Mouse (Mus musculus) embryonic stem cell, embryonic (primary cell): ENCODE measurements around the gene Becn1.

Source experiments
- CTCF ChIA-PET, 4 experiments: fragments of 300-600 bp in 2 of 4; fragments of 350-600 bp in 2 of 4; sonication (Branson Sonifier 250); formaldehyde crosslinking; loops; one replicate each; lab custom pipeline; 2022; ENCODE audit warnings: inconsistent platforms in 2 of 4; lab: Charles Lee
- POLR2A ChIA-PET, 4 experiments: fragments of 300-600 bp in 2 of 4; fragments of 350-600 bp in 2 of 4; sonication (Branson Sonifier 250); formaldehyde crosslinking; loops; one replicate each; lab custom pipeline; 2022; ENCODE audit warnings: antibody characterized with exemption in 4 of 4, inconsistent platforms in 1 of 4; lab: Charles Lee

Becn1 gene

GRCm38 (mm10) chr11:101265906-101266305 lies 36.2 kb downstream of the Becn1 start:
- ChIA-PET POLR2A (interaction anchor here in 2 of 4 experiments (1.1 to 1.5 kb wide), 3 partner anchors 12 to 36 kb away, joined by 3 to 4 read pairs (median 3); partner anchors contain the start of genes Becn1 (in 1 of the 2), Cntd1 (in 1 of the 2) and Coa3 (in 1 of the 2)), CTCF (interaction anchor here in 1 of 4 experiments (0.8 kb wide), 1 partner anchor 20 kb away, joined by 3 read pairs; the partner anchor contains the start of gene Ramp2)

DNA sequence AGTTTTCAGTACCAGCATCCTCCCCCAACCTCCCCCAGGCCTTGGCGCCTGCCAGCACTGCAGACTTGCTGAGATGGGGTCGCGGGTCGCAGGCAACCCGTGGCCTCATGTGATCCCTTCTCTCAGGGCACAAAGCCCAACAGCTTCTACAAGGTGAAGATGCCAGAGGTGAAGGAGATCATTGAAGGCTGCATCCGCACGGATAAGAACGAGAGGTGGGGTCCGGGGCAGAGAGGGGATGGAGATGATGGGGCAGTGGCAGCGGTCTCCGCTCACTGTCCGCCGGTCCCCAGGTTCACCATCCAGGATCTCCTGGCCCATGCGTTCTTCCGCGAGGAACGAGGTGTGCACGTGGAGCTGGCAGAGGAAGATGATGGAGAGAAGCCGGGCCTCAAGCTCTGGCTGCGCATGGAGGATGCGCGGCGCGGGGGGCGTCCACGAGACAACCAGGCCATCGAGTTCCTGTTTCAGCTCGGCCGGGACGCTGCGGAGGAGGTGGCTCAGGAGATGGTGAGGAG lies 37.1 kb downstream of the Becn1 start:
- POLR2A ChIA-PET = interaction anchor here in 2 of 4 experiments (0.8 to 1.2 kb wide), 3 partner anchors 9 to 14 kb away, joined by 3 read pairs; partner anchors contain the start of genes Cntd1 (in 1 of the 2) and Coa3 (in 1 of the 2)
- CTCF ChIA-PET = no interaction called here

- CTCF ChIA-PET = no interaction called here
- POLR2A ChIA-PET = interaction anchor here in 1 of 4 experiments (1.2 kb wide), 1 partner anchor 10 kb away, joined by 3 read pairs; no protein-coding TSS in a partner anchor
Measured at GRCm38 (mm10) chr11:101263989-101264280, 38.2 kb downstream of the Becn1 start.

GRCm38 (mm10) chr11:101263138-101263988 lies 38.7 kb downstream of the Becn1 start:
- ChIA-PET CTCF (interaction anchor here in 1 of 4 experiments (0.7 kb wide), 1 partner anchor 82 kb away, joined by 6 read pairs; no protein-coding TSS in a partner anchor), POLR2A (no interaction called here)

- ChIA-PET CTCF (interaction anchor here in 2 of 4 experiments (0.7 to 1.3 kb wide), 2 partner anchors 81 to 86 kb away, joined by 3 to 6 read pairs; no protein-coding TSS in a partner anchor), POLR2A (interaction anchor here in 3 of 4 experiments (0.6 to 5.6 kb wide), 15 partner anchors 8 to 907 kb away, joined by 3 to 45 read pairs (median 5); partner anchors contain the start of genes Cntd1 (in 2 of the 3), Coa3 (in 2 of the 3), Rpl27 (in 2 of the 3) and Vps25 (in 2 of the 3))
Measured at GRCm38 (mm10) chr11:101262272-101262967, 39.7 kb downstream of the Becn1 start.

GRCm38 (mm10) chr11:101260826-101261380 lies 41.2 kb downstream of the Becn1 start:
- ChIA-PET CTCF (interaction anchor here (0.6 to 2.4 kb wide), 13 partner anchors 11 to 203 kb away, joined by 3 to 19 read pairs (median 4); partner anchors contain the start of genes Becn1 (in 3 of the 4), Psmc3ip (in 1 of the 4), Ramp2 (in 1 of the 4) and Rpl27 (in 1 of the 4)), POLR2A (interaction anchor here in 3 of 4 experiments (0.6 to 5.6 kb wide), 40 partner anchors 8 to 941 kb away, joined by 3 to 45 read pairs (median 5); partner anchors contain the start of genes Cntd1 (in 3 of the 3), Coa3 (in 3 of the 3), Becn1 (in 2 of the 3) and Gm27029 (in 2 of the 3))

GRCm38 (mm10) chr11:101259948-101260825 lies 41.9 kb downstream of the Becn1 start, which contains the start of gene Wnk4:
TSS of gene Wnk4 (plus strand) at chr11:101260567.
- ChIA-PET POLR2A (interaction anchor here (0.5 to 5.6 kb wide), 62 partner anchors 7 to 1344 kb away, joined by 3 to 45 read pairs (median 4); partner anchors contain the start of genes Becn1 (in 3 of the 4), Cntd1 (in 3 of the 4), Coa3 (in 3 of the 4) and Rpl27 (in 3 of the 4)), CTCF (interaction anchor here (0.6 to 2.4 kb wide), 23 partner anchors 8 to 682 kb away, joined by 3 to 19 read pairs (median 3); partner anchors contain the start of genes Becn1 (in 3 of the 4), Cntd1 (in 1 of the 4), Coa3 (in 1 of the 4) and Psmc3ip (in 1 of the 4))

DNA sequence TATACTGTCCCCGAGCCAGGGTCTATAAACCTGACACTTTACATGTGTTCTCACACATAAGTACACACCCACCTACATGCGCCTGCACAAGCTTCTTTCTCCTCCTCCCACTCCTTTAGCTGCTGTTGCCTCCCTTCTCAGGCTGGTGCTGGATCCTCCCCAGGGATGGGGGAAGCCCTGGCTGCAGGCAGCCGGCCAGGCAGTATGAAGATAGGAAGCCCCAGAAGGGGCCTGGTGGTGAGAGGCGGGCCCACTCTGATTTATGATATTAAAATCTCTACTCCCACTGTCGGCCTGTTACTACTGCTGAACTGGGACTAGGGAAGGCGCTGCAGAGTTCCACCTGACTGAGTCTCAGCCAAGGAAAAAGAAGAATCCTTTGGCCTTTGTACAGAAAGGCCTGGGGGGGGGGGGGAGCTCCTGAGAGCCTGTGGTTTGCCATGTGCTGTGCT lies 42.8 kb downstream of the Becn1 start:
- ChIA-PET POLR2A (interaction anchor here in 3 of 4 experiments (0.6 to 5.6 kb wide), 31 partner anchors 8 to 1026 kb away, joined by 3 to 45 read pairs (median 5); partner anchors contain the start of genes Cntd1 (in 3 of the 3), Coa3 (in 3 of the 3), Becn1 (in 2 of the 3) and Gm27029 (in 2 of the 3)), CTCF (interaction anchor here in 3 of 4 experiments (0.6 to 2.4 kb wide), 13 partner anchors 8 to 682 kb away, joined by 3 to 19 read pairs (median 4); partner anchors contain the start of genes Becn1 (in 1 of the 3), Cntd1 (in 1 of the 3) and Coa3 (in 1 of the 3))

- ChIA-PET CTCF (interaction anchor here in 2 of 4 experiments (0.7 to 1.2 kb wide), 3 partner anchors 46 to 79 kb away, joined by 3 to 4 read pairs (median 3); partner anchors contain the start of gene Becn1 (in 1 of the 2)), POLR2A (interaction anchor here in 1 of 4 experiments (0.8 kb wide), 1 partner anchor 755 kb away, joined by 3 read pairs; no protein-coding TSS in a partner anchor)
Measured at GRCm38 (mm10) chr11:101255826-101256775, 46.0 kb downstream of the Becn1 start.

- CTCF ChIA-PET = interaction anchor here in 3 of 4 experiments (0.6 to 2.8 kb wide), 6 partner anchors 48 to 950 kb away, joined by 3 to 11 read pairs (median 4); partner anchors contain the start of gene Becn1 (in 2 of the 3)
- POLR2A ChIA-PET = interaction anchor here in 3 of 4 experiments (0.8 to 2.8 kb wide), 19 partner anchors 7 to 188 kb away, joined by 3 to 14 read pairs (median 5); partner anchors contain the start of genes Cntd1 (in 3 of the 3), Coa3 (in 3 of the 3), Becn1 (in 2 of the 3) and Plekhh3 (in 1 of the 3)
Measured at GRCm38 (mm10) chr11:101253613-101254389, 48.3 kb downstream of the Becn1 start, which contains the start of gene Vps25. TSS of gene Vps25 (plus strand) at chr11:101253707.

DNA sequence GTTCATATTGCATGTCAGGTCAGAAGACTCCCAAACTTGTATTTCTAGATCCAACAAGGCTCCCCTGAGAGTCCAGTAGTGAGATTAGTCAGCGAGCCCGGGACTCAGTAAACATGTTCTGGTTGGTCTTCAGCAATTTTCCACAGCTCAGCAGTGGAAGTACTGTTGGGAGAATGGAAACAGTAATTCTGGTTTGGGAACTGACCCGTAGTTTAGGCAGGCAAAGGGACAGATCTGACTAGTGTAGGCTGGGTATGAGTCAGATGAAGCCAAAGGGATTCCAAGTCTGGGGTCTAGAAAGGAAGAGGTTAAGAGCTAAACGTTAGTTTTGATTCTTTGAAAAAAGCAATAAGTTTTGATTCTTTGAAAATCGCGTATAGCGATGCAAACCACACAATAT lies 49.1 kb downstream of the Becn1 start:
- CTCF ChIA-PET = interaction anchor here (0.6 to 2.8 kb wide), 9 partner anchors 44 to 173 kb away, joined by 3 to 11 read pairs (median 3); partner anchors contain the start of gene Becn1 (in 3 of the 4)
- POLR2A ChIA-PET = interaction anchor here in 3 of 4 experiments (0.6 to 2.8 kb wide), 29 partner anchors 8 to 636 kb away, joined by 3 to 14 read pairs (median 4); partner anchors contain the start of genes Cntd1 (in 3 of the 3), Coa3 (in 3 of the 3), Becn1 (in 2 of the 3) and Rpl27 (in 2 of the 3)

DNA sequence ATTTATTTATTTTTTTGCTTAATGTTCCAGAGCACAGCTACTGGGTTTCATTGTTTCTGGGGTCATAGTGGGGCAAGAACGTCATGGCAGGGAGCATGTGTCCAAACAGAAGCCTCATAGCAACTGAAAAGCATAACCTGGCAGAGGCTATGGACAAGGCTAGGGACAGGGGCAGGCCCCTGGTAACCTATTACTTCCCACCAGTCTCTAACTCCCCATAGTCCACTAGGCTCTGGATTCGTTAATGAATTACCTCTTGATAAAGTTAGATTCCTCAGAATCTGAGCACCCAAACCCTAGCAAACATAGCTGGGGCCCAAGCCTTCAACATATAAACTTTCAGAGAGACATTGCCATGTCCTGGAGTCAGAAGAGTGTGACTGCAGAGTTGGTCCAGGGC lies 51.1 kb downstream of the Becn1 start:
- ChIA-PET CTCF (interaction anchor here in 2 of 4 experiments (1.1 kb wide), 2 partner anchors 9 to 119 kb away, joined by 3 to 4 read pairs; no protein-coding TSS in a partner anchor), POLR2A (interaction anchor here in 2 of 4 experiments (0.9 to 1.8 kb wide), 2 partner anchors 9 to 28 kb away, joined by 4 to 6 read pairs; partner anchors contain the start of genes Cntd1 (in 1 of the 2), Coa3 (in 1 of the 2) and Wnk4 (in 1 of the 2))
